Mouse (Mus musculus) midbrain, embryonic 12.5 days (tissue): ENCODE data around the gene Taf6. TPM values are rescaled to one million over a fixed set of nuclear protein-coding genes. Genes with fewer than 3 reads are reported as not detected.

Experiments
- microRNA counts: library from miRNA; unstranded; fragments of <30 nt; microRNA quantifications from one replicate; lab custom pipeline; 2017
- microRNA-seq: library from miRNA; unstranded; fragments of <30 nt; microRNA quantifications from one replicate; pipeline ENCODE4, GENCODE M21; 2017
- polyA plus RNA-seq: library from polyadenylated mRNA; unstranded; fragments of >200 nt; fragmentation: Nextera tagmentation; extraction: Ambion mirVana; gene quantifications from 2 replicates; pipeline ENCODE4 v1.2.1, GENCODE M21; 2016

Taf6 gene
- polyA plus RNA-seq, 1 experiment from 2014 or later, result 121 TPM

MicroRNA genes within 50 kb of the gene (microRNA counts, 519-probe panel; counts per million panel counts)
- microRNA mmu-miR-106b (lab: Ali Mortazavi, UCI) (6,911 counts per million, percentile 74 among the panel's probes with 10 or more counts), microRNA mmu-miR-25 (lab: Ali Mortazavi, UCI) (9,557 counts per million, percentile 96 among the panel's probes with 10 or more counts), microRNA mmu-miR-93 (lab: Ali Mortazavi, UCI) (7,350 counts per million, percentile 83 among the panel's probes with 10 or more counts)

Small RNA genes within 50 kb of the gene (microRNA-seq; reads per million reads assigned to microRNA genes)
- 16,052 reads per million, percentile 97 among the genes with 10 or more reads in this experiment for gene Mir106b
- gene Mir25, result 1,054 reads per million, percentile 79 among the genes with 10 or more reads in this experiment
- 24,382 reads per million, percentile 98 among the genes with 10 or more reads in this experiment for gene Mir93

Other genes with a start within 250 kb of the Taf6 start
- 0.15 TPM in 1 of 2 replicates, not detected in the other for gene Gjc3, start 224.4 kb downstream of the Taf6 start, polyA plus RNA-seq
- gene Azgp1, start 205.9 kb downstream of the Taf6 start, polyA plus RNA-seq, result not detected in 2 replicates
- not detected in 2 replicates for gene Smok3a, start 166.2 kb downstream of the Taf6 start, polyA plus RNA-seq
- not detected in 2 replicates for gene Smok3b, start 166.0 kb downstream of the Taf6 start, polyA plus RNA-seq
- gene Smok3c, start 134.3 kb downstream of the Taf6 start, polyA plus RNA-seq, result not detected in 2 replicates
- gene Zkscan1, start 102.4 kb downstream of the Taf6 start, polyA plus RNA-seq, result 39.6 and 43.0 TPM in 2 replicates
- gene Zscan21, start 70.5 kb downstream of the Taf6 start, polyA plus RNA-seq, result 109 TPM in 2 replicates
- 46.3 and 47.0 TPM in 2 replicates for gene Zfp113, start 31.7 kb downstream of the Taf6 start, polyA plus RNA-seq
- 280 and 295 TPM in 2 replicates for gene Cops6, start 26.4 kb downstream of the Taf6 start, polyA plus RNA-seq
- 27.9 and 28.2 TPM in 2 replicates for gene Ap4m1, start 15.4 kb downstream of the Taf6 start, polyA plus RNA-seq
- gene Mcm7, start 15.0 kb downstream of the Taf6 start, polyA plus RNA-seq, result 250 and 269 TPM in 2 replicates
- 43.9 and 47.7 TPM in 2 replicates for gene Cnpy4, start within 50 bp of the Taf6 start, polyA plus RNA-seq
- 11.6 and 12.2 TPM in 2 replicates for gene Mblac1, start 6.9 kb upstream of the Taf6 start, polyA plus RNA-seq
- not detected in 2 replicates for gene Nxpe5, start 38.4 kb upstream of the Taf6 start, polyA plus RNA-seq
- gene Lamtor4, start 68.0 kb upstream of the Taf6 start, polyA plus RNA-seq, result 51.2 and 57.8 TPM in 2 replicates
- gene BC037034, start 76.6 kb upstream of the Taf6 start, polyA plus RNA-seq, result 18.8 and 20.3 TPM in 2 replicates
- 4.6 and 5.2 TPM in 2 replicates for gene Gal3st4, start 85.4 kb upstream of the Taf6 start, polyA plus RNA-seq
- 0.13 TPM in 1 of 2 replicates, not detected in the other for gene Gm43720, start 92.5 kb upstream of the Taf6 start, polyA plus RNA-seq
- gene Gpc2, start 92.6 kb upstream of the Taf6 start, polyA plus RNA-seq, result 152 and 160 TPM in 2 replicates
- 4.0 and 5.5 TPM in 2 replicates for gene Stag3, start 92.8 kb upstream of the Taf6 start, polyA plus RNA-seq
- gene Pvrig, start 154.5 kb upstream of the Taf6 start, polyA plus RNA-seq, result not detected in 2 replicates